Mouse (Mus musculus) layer of hippocampus, adult 18-20 months (tissue): ENCODE results near the gene Tada2a. TPM values are rescaled to one million over a fixed set of nuclear protein-coding genes. Genes with fewer than 3 reads are reported as not detected.

Experiments
- DNase-seq, 2 experiments: peaks; one replicate each; pipeline ENCODE4 v3.0.0; 2022; ENCODE audit warnings: low spot score in 2 of 2
- long read RNA-seq: library from polyadenylated mRNA; stranded (forward); transcript quantifications from one replicate; pipeline ENCODE4 v2.0.0, GENCODE M21; 2021
- total RNA-seq, 2 experiments: library from RNA; stranded (reverse); gene quantifications; 2 replicates each; pipeline ENCODE4 v1.2.3; 2021

The Tada2a gene
- 10 to 100 TPM; 30.4 to 30.8 TPM for total RNA-seq
- long read RNA-seq, transcript Tada2a-201 (16 exons, 2,151 nt): major isoform, 20 of 28 reads
- long read RNA-seq, partial matches to known transcripts: 1 of 28 reads
- long read RNA-seq, other reads (novel, unspliced or antisense): 7 of 28 reads

GRCm38 (mm10) chr11:84128943-84129798 is at the start of gene Tada2a, which contains the start of gene Acaca:
Gene Tada2a (minus strand): TSS chr11:84129600.
Gene Acaca (plus strand): TSS chr11:84129672.
- peak; percentile 68 to 81 for DNase-seq

GRCm38 (mm10) chr11:84178571-84178970 is 49.2 kb upstream of the Tada2a start:
- no peak for DNase-seq

GRCm38 (mm10) chr11:84172539-84173435 is 43.4 kb upstream of the Tada2a start:
- no peak for DNase-seq

GRCm38 (mm10) chr11:84168701-84169288 is 39.4 kb upstream of the Tada2a start:
- peak; percentile 13 to 74 for DNase-seq

- no peak for DNase-seq
Observed at GRCm38 (mm10) chr11:84167046-84167526, 37.7 kb upstream of the Tada2a start, which contains the start of gene Gm11437. Gene Gm11437 (minus strand): TSS chr11:84167476.

- DNase-seq: no peak
Observed at GRCm38 (mm10) chr11:84164561-84164960, 35.2 kb upstream of the Tada2a start.

- DNase-seq: no peak
Observed at GRCm38 (mm10) chr11:84164123-84164522, 34.7 kb upstream of the Tada2a start.

- DNase-seq: no peak
Observed at GRCm38 (mm10) chr11:84156535-84157262, 27.3 kb upstream of the Tada2a start.

GRCm38 (mm10) chr11:84150884-84151283 is 21.5 kb upstream of the Tada2a start:
- no peak for DNase-seq

GRCm38 (mm10) chr11:84146081-84146480 is 16.7 kb upstream of the Tada2a start:
- DNase-seq: no peak

- no peak for DNase-seq
Observed at GRCm38 (mm10) chr11:84145201-84145798, 15.9 kb upstream of the Tada2a start.

GRCm38 (mm10) chr11:84141752-84142151 is 12.4 kb upstream of the Tada2a start:
- peak; percentile 6 to 68 for DNase-seq

- no peak for DNase-seq
Observed at GRCm38 (mm10) chr11:84136453-84136852, 7.1 kb upstream of the Tada2a start.

- no peak for DNase-seq
Observed at GRCm38 (mm10) chr11:84134331-84134860, 5.0 kb upstream of the Tada2a start.

- DNase-seq: no peak
Observed at GRCm38 (mm10) chr11:84129799-84130185, 392 bp upstream of the Tada2a start.

- DNase-seq: no peak
Observed at GRCm38 (mm10) chr11:84127977-84128376, 1.4 kb downstream of the Tada2a start.

- no peak for DNase-seq
Observed at GRCm38 (mm10) chr11:84121051-84121956, 8.1 kb downstream of the Tada2a start.

GRCm38 (mm10) chr11:84117431-84117830 is 12.0 kb downstream of the Tada2a start:
- no peak for DNase-seq

GRCm38 (mm10) chr11:84116221-84116620 is 13.2 kb downstream of the Tada2a start:
- DNase-seq: no peak
